Mouse (Mus musculus): ENCODE measurements around the gene Prpf39. TPM values are rescaled to one million over a fixed set of nuclear protein-coding genes. Genes with fewer than 3 reads are reported as not detected.

Gene Prpf39
- 52.9 and 56.3 TPM in 2 replicates for polyA plus RNA-seq (2015; fragmentation: Nextera tagmentation; extraction: Ambion mirVana)

GRCm38 (mm10) chr12:65036190-65036870 lies at the start of gene Prpf39:
Gene Prpf39, plus strand, starts transcription at chr12:65036333.
- under 1% methylated on average over 63 of the region's 65 CpGs for WGBS
- H3K27me3 ChIP-seq (ENCODE audit: control insufficient read depth, insufficient read depth, low read depth, low read length), result no peaks in the 10 kb centered on the region
- H3K4me1 ChIP-seq (ENCODE audit: control insufficient read depth, insufficient read depth, low read length), result peaks cover 24% of the 10 kb centered on the region
- peak within 1 kb of the TSS; percentile 76 for H3K27ac ChIP-seq (ENCODE audit: low read length)
- H3K9ac ChIP-seq (ENCODE audit: low read depth, low read length), result peak within 1 kb of the TSS; percentile 92
- H3K4me3 ChIP-seq (ENCODE audit: low read depth, low read length), result peak within 1 kb of the TSS; percentile 95
- H3K9me3 ChIP-seq (replicated peaks; ENCODE audit: control insufficient read depth, low read length, poor library complexity, severe bottlenecking), result no peaks in the 10 kb centered on the region
- H3K36me3 ChIP-seq (ENCODE audit: control insufficient read depth, insufficient read depth, low read length), result no peaks in the 10 kb centered on the region
- ATAC-seq, result peak; percentile 95
- peak within 1 kb of the TSS; percentile 64 for H3K4me2 ChIP-seq (ENCODE audit: low read length)

GRCm38 (mm10) chr12:65007725-65008124 lies 28.4 kb upstream of the Prpf39 start:
- 95% methylated on average over 3 of the region's 3 CpGs for WGBS
- no peak overlapping the region for H3K4me2 ChIP-seq (ENCODE audit: low read length)
- H3K27ac ChIP-seq (ENCODE audit: low read length), result no peak overlapping the region
- H3K36me3 ChIP-seq (ENCODE audit: control insufficient read depth, insufficient read depth, low read length), result peaks cover 24% of the 10 kb centered on the region
- no peaks in the 10 kb centered on the region for H3K27me3 ChIP-seq (ENCODE audit: control insufficient read depth, insufficient read depth, low read depth, low read length)
- no peak for ATAC-seq
- no peaks in the 10 kb centered on the region for H3K9me3 ChIP-seq (replicated peaks; ENCODE audit: control insufficient read depth, low read length, poor library complexity, severe bottlenecking)
- no peak overlapping the region for H3K9ac ChIP-seq (ENCODE audit: low read depth, low read length)
- H3K4me1 ChIP-seq (ENCODE audit: control insufficient read depth, insufficient read depth, low read length), result no peaks in the 10 kb centered on the region
- H3K4me3 ChIP-seq (ENCODE audit: low read depth, low read length), result no peak overlapping the region

DNA sequence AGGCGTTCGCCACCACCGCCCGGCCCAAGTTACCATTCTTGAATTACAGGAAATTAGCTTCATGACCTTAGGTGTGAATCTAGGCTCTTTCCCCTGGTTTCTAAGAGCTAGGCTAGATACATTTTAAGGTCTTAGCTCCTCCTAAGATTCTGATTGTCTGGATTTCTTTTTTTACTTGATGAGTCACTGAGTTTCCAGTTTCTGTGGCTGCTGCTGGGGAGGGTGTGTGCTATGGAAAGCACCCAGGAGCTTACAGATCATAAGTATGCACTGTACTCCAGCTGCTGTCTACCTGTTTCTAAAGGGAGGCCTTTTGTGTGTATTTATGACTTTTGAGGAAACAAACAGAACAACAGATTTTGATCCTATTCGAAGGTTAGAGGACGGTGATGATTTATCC lies 13.3 kb upstream of the Prpf39 start:
- WGBS, result 96% methylated on average over 6 of the region's 6 CpGs
- no peak overlapping the region for H3K9ac ChIP-seq (ENCODE audit: low read depth, low read length)

DNA sequence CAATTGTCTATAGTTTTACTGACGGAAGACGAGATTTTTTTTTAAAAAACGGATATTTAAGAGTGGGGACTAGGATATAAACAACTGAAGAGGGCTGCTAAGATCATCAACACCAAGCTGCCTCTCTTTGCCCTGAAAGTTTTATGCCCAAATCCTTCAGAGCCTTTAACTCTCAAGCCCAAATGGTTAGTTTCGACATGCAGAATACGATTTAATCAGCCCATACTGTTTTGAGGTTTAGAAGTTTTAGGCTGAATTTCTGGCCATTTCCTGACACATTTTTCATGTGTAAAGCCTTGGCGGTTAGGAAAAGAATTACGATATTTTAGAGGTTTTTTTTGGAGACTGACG lies 319 bp upstream of the Prpf39 start:
- ATAC-seq, result no peak; the same call in 1 of the 2 replicates

More for the DNA sequence above, 13.3 kb upstream of the Prpf39 start:
- no peak overlapping the region for H3K27ac ChIP-seq (ENCODE audit: low read length)
- no peaks in the 10 kb centered on the region for H3K9me3 ChIP-seq (replicated peaks; ENCODE audit: control insufficient read depth, low read length, poor library complexity, severe bottlenecking)
- no peaks in the 10 kb centered on the region for H3K4me1 ChIP-seq (ENCODE audit: control insufficient read depth, insufficient read depth, low read length)
- 0 out of 2 replicates have a peak, but pooled peaks cover 3% of the 10 kb centered on the region for H3K36me3 ChIP-seq (ENCODE audit: control insufficient read depth, insufficient read depth, low read length)
- ATAC-seq, result no peak
- no peak overlapping the region for H3K4me3 ChIP-seq (ENCODE audit: low read depth, low read length)
- H3K4me2 ChIP-seq (ENCODE audit: low read length), result no peak overlapping the region
- H3K27me3 ChIP-seq (ENCODE audit: control insufficient read depth, insufficient read depth, low read depth, low read length), result no peaks in the 10 kb centered on the region

GRCm38 (mm10) chr12:65036892-65037545 lies 886 bp downstream of the Prpf39 start:
- Histone ChIP-seq H3K4me3 (ENCODE audit: low read depth, low read length) (peak overlapping the region; percentile 95), H3K9ac (ENCODE audit: low read depth, low read length) (peak overlapping the region; percentile 92), H3K27me3 (ENCODE audit: control insufficient read depth, insufficient read depth, low read depth, low read length) (no peaks in the 10 kb centered on the region), H3K4me2 (ENCODE audit: low read length) (peak overlapping the region; percentile 64), H3K9me3 (replicated peaks; ENCODE audit: control insufficient read depth, low read length, poor library complexity, severe bottlenecking) (no peaks in the 10 kb centered on the region), H3K27ac (ENCODE audit: low read length) (no peak overlapping the region), H3K4me1 (ENCODE audit: control insufficient read depth, insufficient read depth, low read length) (peaks cover 24% of the 10 kb centered on the region), H3K36me3 (ENCODE audit: control insufficient read depth, insufficient read depth, low read length) (no peaks in the 10 kb centered on the region)
- 17% methylated on average over 18 of the region's 18 CpGs for WGBS
- ATAC-seq, result peak; percentile 43

More for the DNA sequence above, 319 bp upstream of the Prpf39 start:
- Histone ChIP-seq H3K27me3 (ENCODE audit: control insufficient read depth, insufficient read depth, low read depth, low read length) (no peaks in the 10 kb centered on the region), H3K27ac (ENCODE audit: low read length) (no peak overlapping the region), H3K4me3 (ENCODE audit: low read depth, low read length) (peak overlapping the region; percentile 95), H3K36me3 (ENCODE audit: control insufficient read depth, insufficient read depth, low read length) (no peaks in the 10 kb centered on the region), H3K4me2 (ENCODE audit: low read length) (peak overlapping the region; percentile 64), H3K9me3 (replicated peaks; ENCODE audit: control insufficient read depth, low read length, poor library complexity, severe bottlenecking) (no peaks in the 10 kb centered on the region), H3K4me1 (ENCODE audit: control insufficient read depth, insufficient read depth, low read length) (peaks cover 24% of the 10 kb centered on the region), H3K9ac (ENCODE audit: low read depth, low read length) (peak overlapping the region; percentile 92; the same call in 1 of the 2 replicates)
- WGBS, result 46% methylated on average over 8 of the region's 8 CpGs

GRCm38 (mm10) chr12:65037546-65037937 lies 1.4 kb downstream of the Prpf39 start:
- Histone ChIP-seq H3K27me3 (ENCODE audit: control insufficient read depth, insufficient read depth, low read depth, low read length) (no peaks in the 10 kb centered on the region), H3K9me3 (replicated peaks; ENCODE audit: control insufficient read depth, low read length, poor library complexity, severe bottlenecking) (no peaks in the 10 kb centered on the region), H3K27ac (ENCODE audit: low read length) (no peak overlapping the region), H3K4me2 (ENCODE audit: low read length) (peak overlapping the region; percentile 64), H3K36me3 (ENCODE audit: control insufficient read depth, insufficient read depth, low read length) (no peaks in the 10 kb centered on the region), H3K9ac (ENCODE audit: low read depth, low read length) (no peak overlapping the region), H3K4me1 (ENCODE audit: control insufficient read depth, insufficient read depth, low read length) (peaks cover 24% of the 10 kb centered on the region), H3K4me3 (ENCODE audit: low read depth, low read length) (peak overlapping the region; percentile 95)
- 45% methylated on average over 4 of the region's 4 CpGs for WGBS
- ATAC-seq, result no peak

- ATAC-seq, result no peak
- Histone ChIP-seq H3K36me3 (ENCODE audit: control insufficient read depth, insufficient read depth, low read length) (peaks cover 8% of the 10 kb centered on the region), H3K9ac (ENCODE audit: low read depth, low read length) (no peak overlapping the region), H3K27ac (ENCODE audit: low read length) (no peak overlapping the region), H3K27me3 (ENCODE audit: control insufficient read depth, insufficient read depth, low read depth, low read length) (no peaks in the 10 kb centered on the region), H3K4me3 (ENCODE audit: low read depth, low read length) (no peak overlapping the region), H3K9me3 (replicated peaks; ENCODE audit: control insufficient read depth, low read length, poor library complexity, severe bottlenecking) (no peaks in the 10 kb centered on the region), H3K4me1 (ENCODE audit: control insufficient read depth, insufficient read depth, low read length) (no peaks in the 10 kb centered on the region), H3K4me2 (ENCODE audit: low read length) (no peak overlapping the region)
These were observed 12.7 kb downstream of the Prpf39 start for GRCm38 (mm10) chr12:65048799-65049198.

DNA sequence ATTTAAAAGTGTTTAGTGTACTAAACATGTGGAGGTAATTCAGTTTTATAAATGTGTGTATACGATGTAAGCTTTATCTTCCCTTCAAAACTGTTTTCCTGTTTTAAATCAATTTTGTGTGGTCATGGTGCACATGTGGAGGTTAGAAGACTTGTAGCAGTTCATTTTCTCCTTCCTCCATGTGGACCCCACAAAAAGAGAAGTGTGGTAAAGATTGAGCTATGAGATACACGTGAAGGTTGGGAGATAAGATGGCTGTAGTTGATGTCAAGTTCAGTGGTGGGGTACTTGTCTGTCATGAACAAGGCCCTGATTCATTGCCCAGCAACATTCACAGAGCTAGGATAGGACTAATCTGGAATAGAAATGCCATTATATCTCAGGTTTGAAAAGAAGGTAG lies 22.1 kb downstream of the Prpf39 start:
- Histone ChIP-seq H3K9ac (ENCODE audit: low read depth, low read length) (no peak overlapping the region), H3K27me3 (ENCODE audit: control insufficient read depth, insufficient read depth, low read depth, low read length) (no peaks in the 10 kb centered on the region), H3K27ac (ENCODE audit: low read length) (no peak overlapping the region), H3K36me3 (ENCODE audit: control insufficient read depth, insufficient read depth, low read length) (peaks cover 27% of the 10 kb centered on the region), H3K9me3 (replicated peaks; ENCODE audit: control insufficient read depth, low read length, poor library complexity, severe bottlenecking) (no peaks in the 10 kb centered on the region), H3K4me1 (ENCODE audit: control insufficient read depth, insufficient read depth, low read length) (no peaks in the 10 kb centered on the region), H3K4me2 (ENCODE audit: low read length) (no peak overlapping the region), H3K4me3 (ENCODE audit: low read depth, low read length) (no peak overlapping the region)
- WGBS, result 86% methylated on average over 2 of the region's 2 CpGs
- no peak for ATAC-seq

- Histone ChIP-seq H3K27me3 (ENCODE audit: control insufficient read depth, insufficient read depth, low read depth, low read length) (no peaks in the 10 kb centered on the region), H3K36me3 (ENCODE audit: control insufficient read depth, insufficient read depth, low read length) (peaks cover 31% of the 10 kb centered on the region), H3K9ac (ENCODE audit: low read depth, low read length) (no peak overlapping the region), H3K9me3 (replicated peaks; ENCODE audit: control insufficient read depth, low read length, poor library complexity, severe bottlenecking) (no peaks in the 10 kb centered on the region), H3K4me3 (ENCODE audit: low read depth, low read length) (no peak overlapping the region), H3K27ac (ENCODE audit: low read length) (no peak overlapping the region), H3K4me2 (ENCODE audit: low read length) (no peak overlapping the region), H3K4me1 (ENCODE audit: control insufficient read depth, insufficient read depth, low read length) (no peaks in the 10 kb centered on the region)
- ATAC-seq, result no peak
These were observed 24.9 kb downstream of the Prpf39 start for GRCm38 (mm10) chr12:65061082-65061481.
